Mouse (Mus musculus): ENCODE data around the gene Vps72.

Vps72 gene

DNA sequence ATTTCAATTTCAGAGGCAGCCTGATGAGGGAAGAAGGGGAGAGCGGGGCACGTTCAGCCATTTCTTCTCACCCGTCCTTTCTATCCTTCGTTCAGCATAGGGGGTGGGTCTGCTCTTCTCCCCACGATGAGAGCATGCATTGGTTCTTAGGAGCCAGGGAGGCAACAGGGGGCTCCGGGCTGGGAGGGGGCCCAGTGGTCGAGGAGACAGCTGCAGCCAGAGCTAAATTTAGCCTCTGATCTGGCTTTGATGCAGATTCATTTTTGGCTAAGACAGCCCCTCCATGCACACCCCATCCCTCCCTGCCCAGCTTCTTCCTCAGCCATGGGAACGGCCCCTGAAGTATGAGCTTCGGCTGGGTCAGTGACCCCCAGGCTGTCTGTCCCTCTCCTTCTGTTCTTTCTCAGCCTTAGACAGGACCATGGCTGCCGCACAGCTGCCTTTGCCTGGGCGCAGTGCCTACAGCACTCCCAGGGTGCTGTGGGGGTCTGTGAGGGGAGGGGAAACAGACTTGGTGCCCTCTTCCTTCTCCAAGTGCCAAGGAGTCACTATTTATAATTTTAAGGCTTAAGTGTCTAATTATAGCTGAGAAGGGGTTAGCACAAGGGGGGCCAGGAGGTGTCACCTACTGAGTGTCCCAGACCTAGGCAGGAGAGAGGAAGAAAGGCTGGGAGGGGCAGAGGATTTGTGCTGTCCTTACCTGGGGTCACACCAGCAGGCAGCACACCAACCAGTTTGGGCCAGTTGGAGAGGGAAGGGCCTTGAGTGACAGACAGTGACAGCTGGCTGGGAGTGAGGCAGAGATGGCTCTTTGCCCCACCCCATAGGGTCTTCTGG is 52.8 kb downstream of the Vps72 start:
- no peak for DNase-seq (ENCODE audit: extremely low spot score, low read depth, low spot score)

DNA sequence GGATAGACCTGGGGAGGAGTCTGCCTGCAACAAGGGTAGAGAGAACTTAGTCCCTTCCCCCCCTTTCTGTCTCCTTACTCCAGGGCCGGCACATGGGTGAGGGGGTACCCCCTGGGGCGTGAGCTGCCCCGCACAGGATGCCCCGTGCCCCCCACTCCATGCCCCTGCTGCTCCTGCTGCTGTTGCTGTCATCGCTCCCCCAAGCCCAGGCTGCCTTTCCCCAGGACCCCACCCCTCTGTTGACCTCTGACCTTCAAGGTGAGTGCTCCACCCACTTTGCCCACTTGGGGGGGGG is 53.4 kb downstream of the Vps72 start:
- DNase-seq (ENCODE audit: extremely low spot score, low read depth, low spot score) = no peak

- no peak for DNase-seq (ENCODE audit: extremely low spot score, low read depth, low spot score)
Measured at GRCm38 (mm10) chr3:95164840-95165239, 54.0 kb downstream of the Vps72 start.

GRCm38 (mm10) chr3:95169996-95170395 is 59.2 kb downstream of the Vps72 start:
- no peak for DNase-seq (ENCODE audit: extremely low spot score, low read depth, low spot score)

DNA sequence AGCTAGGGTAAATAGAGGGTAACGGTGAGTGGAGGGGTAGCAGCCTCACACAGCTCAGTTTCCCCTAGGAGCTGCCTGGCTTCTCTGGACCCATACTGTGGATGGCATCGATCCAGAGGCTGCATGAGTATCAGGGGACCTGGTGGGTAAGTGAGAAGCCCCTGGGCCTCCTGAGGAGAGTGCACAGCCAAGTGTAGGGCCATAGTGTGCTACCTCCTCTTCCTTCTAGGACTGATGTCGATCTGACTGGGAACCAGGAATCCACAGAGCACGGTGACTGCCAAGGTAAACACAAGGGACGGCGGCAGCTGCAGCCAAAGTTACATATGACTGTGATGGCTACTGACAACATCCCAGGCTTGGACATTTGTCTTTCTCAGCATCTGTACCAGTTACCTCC is 60.3 kb downstream of the Vps72 start:
- DNase-seq (ENCODE audit: extremely low spot score, low read depth, low spot score) = no peak
